Mouse (Mus musculus) left cerebral cortex, postnatal 25 days (tissue): ENCODE measurements around the gene Glrx5. TPM values are rescaled to one million over a fixed set of nuclear protein-coding genes. Genes with fewer than 3 reads are reported as not detected.

ENCODE experiments used
- DNase-seq, 2 experiments: peaks; one replicate each; pipeline ENCODE4 v3.0.0; 2022; ENCODE audit warnings: low spot score in 2 of 2, mixed read lengths in 1 of 2
- intact Hi-C: fragments of 180-260 bp; cut with DNase I; formaldehyde crosslinking; loops from one replicate; pipeline ENCODE4 v1.15.1; 2025
- total RNA-seq, 2 experiments: library from RNA; stranded (reverse); gene quantifications; 2 replicates each; pipeline ENCODE4 v1.2.3; 2021

Glrx5 gene
- 10 to 100 TPM; 50.8 to 53.6 TPM for total RNA-seq

GRCm38 (mm10) chr12:105032147-105032831 lies at the start of gene Glrx5:
Glrx5 (plus strand) TSS chr12:105032688.
- DNase-seq = peak; percentile 100

GRCm38 (mm10) chr12:104983476-104983875 lies 49.0 kb upstream of the Glrx5 start:
- intact Hi-C loops = no loop called here
- no peak for DNase-seq

More at GRCm38 (mm10) chr12:105032147-105032831, at the start of gene Glrx5:
- intact Hi-C loops = no loop called here

GRCm38 (mm10) chr12:104985088-104985487 lies 47.4 kb upstream of the Glrx5 start:
- intact Hi-C loops = no loop called here
- DNase-seq = no peak

- intact Hi-C loops = no loop called here
- DNase-seq = no peak
Observed at GRCm38 (mm10) chr12:104986001-104986400, 46.5 kb upstream of the Glrx5 start.

GRCm38 (mm10) chr12:104986781-104987180 lies 45.7 kb upstream of the Glrx5 start:
- DNase-seq = no peak

GRCm38 (mm10) chr12:104987936-104988335 lies 44.6 kb upstream of the Glrx5 start:
- DNase-seq = no peak
- intact Hi-C loops = no loop called here

More at GRCm38 (mm10) chr12:104986781-104987180, 45.7 kb upstream of the Glrx5 start:
- intact Hi-C loops = no loop called here

GRCm38 (mm10) chr12:104990741-104991454 lies 41.6 kb upstream of the Glrx5 start:
- no peak for DNase-seq

GRCm38 (mm10) chr12:104992123-104992741 lies 40.3 kb upstream of the Glrx5 start:
- intact Hi-C loops = no loop called here
- DNase-seq = no peak

More at GRCm38 (mm10) chr12:104990741-104991454, 41.6 kb upstream of the Glrx5 start:
- intact Hi-C loops = no loop called here

- intact Hi-C loops = no loop called here
- DNase-seq = no peak
Observed at GRCm38 (mm10) chr12:104992838-104993237, 39.6 kb upstream of the Glrx5 start.

GRCm38 (mm10) chr12:104995259-104995876 lies 37.1 kb upstream of the Glrx5 start:
- no peak for DNase-seq
- intact Hi-C loops = no loop called here

GRCm38 (mm10) chr12:104996012-104996728 lies 36.3 kb upstream of the Glrx5 start:
- intact Hi-C loops = no loop called here
- no peak for DNase-seq

GRCm38 (mm10) chr12:104997159-104997558 lies 35.3 kb upstream of the Glrx5 start:
- intact Hi-C loops = no loop called here
- no peak for DNase-seq

GRCm38 (mm10) chr12:104997641-104998293 lies 34.7 kb upstream of the Glrx5 start:
- no peak for DNase-seq
- intact Hi-C loops = no loop called here

GRCm38 (mm10) chr12:104998541-104998940 lies 33.9 kb upstream of the Glrx5 start:
- intact Hi-C loops = no loop called here
- no peak for DNase-seq

GRCm38 (mm10) chr12:104999171-104999570 lies 33.3 kb upstream of the Glrx5 start:
- no peak for DNase-seq
- intact Hi-C loops = no loop called here

- DNase-seq = no peak
- intact Hi-C loops = no loop called here
Observed at GRCm38 (mm10) chr12:105000487-105001283, 31.8 kb upstream of the Glrx5 start.

- DNase-seq = no peak
- intact Hi-C loops = no loop called here
Observed at GRCm38 (mm10) chr12:105001317-105001716, 31.2 kb upstream of the Glrx5 start.
